Mouse (Mus musculus): Measurements from ENCODE around the gene Trappc3.

Gene Trappc3

GRCm38 (mm10) chr4:126281706-126282105 lies 19.6 kb downstream of the Trappc3 start:
- DNase-seq = no peak

DNA sequence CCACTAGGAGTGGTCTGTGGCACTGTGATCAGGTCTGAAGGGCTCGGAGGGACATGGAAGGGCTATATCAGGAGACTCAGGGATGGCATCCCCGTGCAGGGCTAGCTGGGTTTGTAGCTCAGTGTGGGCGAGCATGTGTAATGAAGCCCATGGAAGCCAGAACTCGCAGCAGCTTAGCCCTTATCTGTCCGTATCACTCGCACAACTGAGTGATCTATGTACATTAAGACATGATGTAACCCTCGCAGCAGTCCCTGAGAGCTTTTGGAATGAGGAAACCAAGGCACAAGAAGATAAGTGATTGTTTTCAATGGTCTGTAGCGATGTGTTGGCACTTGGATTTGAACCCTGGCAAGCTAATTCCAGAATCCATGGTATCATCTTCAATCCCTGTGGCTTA lies 21.5 kb downstream of the Trappc3 start:
- DNase-seq = no peak

GRCm38 (mm10) chr4:126286492-126286891 lies 24.4 kb downstream of the Trappc3 start, which contains the start of gene Col8a2:
Gene Col8a2, plus strand, starts transcription at chr4:126286793.
- peak; percentile 66 to 73 for DNase-seq

GRCm38 (mm10) chr4:126287302-126287995 lies 25.3 kb downstream of the Trappc3 start:
- DNase-seq = peak; percentile 47 to 64

DNA sequence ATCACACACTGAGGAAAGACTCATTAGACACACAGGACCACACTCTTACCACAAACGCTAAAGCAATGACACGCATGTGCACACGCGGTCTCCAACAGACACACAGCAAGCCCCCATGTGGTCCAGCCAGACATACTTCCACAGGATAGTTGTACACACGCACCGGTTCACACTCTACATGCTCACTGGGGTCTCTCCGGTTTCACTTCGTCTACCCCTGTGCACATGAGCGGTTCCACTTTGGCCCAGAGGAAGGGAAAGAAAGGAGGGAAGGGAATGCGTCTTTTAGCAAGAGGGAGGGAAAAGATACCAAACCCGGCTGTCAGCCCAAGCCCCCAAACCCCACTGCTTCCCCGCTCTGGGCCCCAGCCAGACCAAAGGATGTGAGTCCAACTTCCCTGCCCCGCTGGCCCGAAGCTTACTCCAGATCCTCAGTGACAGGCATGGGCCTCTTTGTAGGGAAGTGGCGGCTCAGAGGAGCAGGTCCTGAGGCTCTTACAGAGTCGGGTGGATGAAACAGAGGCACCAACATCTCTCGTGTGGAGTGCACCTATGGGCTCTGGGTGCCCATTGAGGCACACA lies 26.1 kb downstream of the Trappc3 start:
- DNase-seq = peak; percentile 53 to 57

DNA sequence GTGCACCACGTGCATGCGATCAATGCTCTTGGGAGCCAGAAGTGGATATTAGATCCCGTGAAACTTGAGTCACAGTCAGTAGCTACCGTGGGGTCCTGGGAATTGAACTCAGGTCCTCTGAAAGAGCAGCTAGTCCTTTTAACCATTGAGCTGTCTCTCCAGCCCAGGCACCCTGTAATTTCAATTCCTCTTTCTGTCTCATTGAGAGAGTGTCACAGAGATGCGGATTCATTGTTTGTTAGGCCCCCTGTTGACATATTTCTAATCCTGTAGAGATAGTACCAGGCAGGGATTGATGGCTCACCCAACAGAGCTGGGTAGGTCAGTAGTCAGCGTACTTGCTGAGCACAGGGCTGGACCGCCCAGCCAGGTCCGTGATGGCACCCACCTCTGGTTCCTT lies 28.2 kb downstream of the Trappc3 start:
- DNase-seq = no peak

GRCm38 (mm10) chr4:126291196-126291595 lies 29.1 kb downstream of the Trappc3 start:
- DNase-seq = no peak

DNA sequence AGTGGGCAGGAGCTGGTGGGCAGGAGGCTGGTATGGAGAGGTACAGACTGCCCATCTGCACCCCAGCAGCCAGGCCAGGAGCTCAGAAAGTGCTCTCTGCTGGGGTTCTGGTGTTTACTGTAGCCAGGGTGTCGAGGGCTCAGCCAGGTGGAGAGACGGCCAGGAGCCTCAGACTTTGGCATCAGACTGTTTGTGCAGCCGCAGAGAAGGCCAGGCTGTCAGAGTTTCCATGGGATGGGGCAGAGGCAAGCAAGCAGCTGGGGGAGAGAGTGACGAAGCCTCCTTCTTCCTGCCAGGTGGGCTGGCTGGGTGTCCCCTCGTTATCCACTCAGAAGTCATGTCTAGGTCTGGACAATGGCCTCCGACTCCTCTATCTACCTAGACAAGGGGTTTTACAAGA lies 33.0 kb downstream of the Trappc3 start:
- no peak for DNase-seq

DNA sequence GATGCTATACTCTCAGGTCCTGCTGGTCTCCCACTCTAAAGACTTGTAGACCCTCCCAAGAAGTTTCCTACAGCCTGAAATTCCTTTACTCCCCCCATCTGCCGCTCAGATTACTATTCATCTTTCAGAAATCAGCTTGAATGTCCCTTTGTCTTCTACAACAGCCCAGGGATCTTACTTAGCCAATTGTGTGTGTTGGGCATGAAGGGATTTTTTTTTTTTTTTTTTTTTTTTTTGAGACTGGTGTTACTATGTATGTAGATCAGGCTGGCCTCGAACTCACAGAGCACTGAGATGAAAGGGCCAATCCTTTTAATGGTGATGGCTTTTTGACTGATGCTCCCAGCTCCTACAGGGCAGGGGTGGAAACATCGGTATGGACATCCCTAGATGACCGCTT lies 33.8 kb downstream of the Trappc3 start:
- no peak for DNase-seq

DNA sequence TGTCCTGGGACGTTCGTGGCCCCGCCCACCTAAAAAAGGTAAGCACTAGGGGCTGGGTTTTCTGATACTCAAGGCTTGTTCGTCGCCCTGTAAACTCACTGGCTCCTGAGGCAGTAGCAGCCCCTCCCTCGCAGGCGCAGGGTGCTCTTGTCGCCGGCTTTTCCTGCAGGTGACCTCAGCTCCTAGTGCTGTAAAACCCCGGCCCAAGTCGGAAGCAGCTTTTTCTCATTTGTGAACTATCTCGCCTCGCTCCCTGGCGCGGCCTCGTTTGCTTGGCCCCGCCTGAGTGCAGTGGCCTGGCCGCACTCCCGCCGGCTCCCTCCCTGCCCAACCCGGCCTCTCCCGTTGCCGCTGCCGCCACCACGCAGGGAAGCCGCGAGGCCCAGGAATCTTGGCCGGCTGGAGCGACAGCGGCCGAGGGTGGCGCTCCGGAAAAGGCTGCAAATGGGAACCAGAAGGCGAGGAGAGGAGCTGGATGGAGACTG lies 34.5 kb downstream of the Trappc3 start:
- peak; percentile 82 to 88 for DNase-seq

DNA sequence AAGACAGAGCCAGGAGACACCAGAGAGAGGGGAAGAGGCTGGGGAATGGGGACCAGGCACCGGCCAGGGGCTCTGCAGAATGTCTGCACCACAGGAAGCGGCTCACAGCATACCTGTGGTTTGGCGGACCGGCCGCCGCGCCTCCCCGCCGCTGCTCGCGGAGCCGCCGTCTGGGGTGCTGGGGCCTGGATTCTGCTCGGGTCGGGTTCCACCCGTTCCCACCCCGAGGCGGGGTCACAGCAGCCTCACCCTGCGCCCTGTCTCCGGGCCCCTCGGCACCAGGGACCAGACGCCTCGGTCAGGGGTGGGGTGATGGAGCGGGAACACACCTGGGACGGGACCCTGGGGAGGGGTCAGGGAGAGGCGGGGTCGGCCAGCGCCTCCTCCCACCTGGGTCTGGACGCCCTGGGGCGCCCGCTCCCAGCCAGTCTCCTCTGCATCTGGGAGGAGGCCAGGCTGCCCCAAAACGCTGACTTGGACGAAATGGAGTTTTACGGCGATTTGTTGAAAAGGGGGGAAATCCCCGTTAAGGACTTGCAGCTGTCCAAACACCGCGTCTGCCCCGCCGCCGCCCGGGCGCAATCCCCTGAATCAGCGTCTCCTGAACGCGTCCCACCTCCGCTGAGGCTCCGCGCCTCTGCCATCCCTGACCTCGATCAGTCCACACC lies 38.9 kb downstream of the Trappc3 start:
- DNase-seq = peak in 1 of 2 experiments; percentile 61

GRCm38 (mm10) chr4:126301584-126302309 lies 39.6 kb downstream of the Trappc3 start:
- peak in 1 of 2 experiments; percentile 54 for DNase-seq

DNA sequence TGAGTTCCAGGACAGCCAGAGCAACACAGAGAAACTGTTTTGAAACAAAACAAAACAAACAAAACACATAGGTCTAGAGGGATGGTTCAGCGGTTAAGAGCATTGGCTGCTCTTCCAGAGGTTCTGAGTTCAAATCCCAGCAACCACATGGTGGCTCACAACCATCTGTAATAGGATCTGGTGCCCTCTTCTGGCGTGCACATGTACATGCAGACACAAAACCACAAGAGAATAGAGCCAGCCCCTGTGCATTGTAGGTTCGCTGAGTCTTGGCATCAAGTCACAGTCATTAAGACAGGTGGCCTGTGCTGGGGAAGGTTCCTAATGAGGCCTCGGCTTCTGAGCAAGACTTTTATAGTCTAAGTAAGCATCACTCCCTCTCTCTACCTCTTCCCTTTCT lies 41.8 kb downstream of the Trappc3 start:
- no peak for DNase-seq

DNA sequence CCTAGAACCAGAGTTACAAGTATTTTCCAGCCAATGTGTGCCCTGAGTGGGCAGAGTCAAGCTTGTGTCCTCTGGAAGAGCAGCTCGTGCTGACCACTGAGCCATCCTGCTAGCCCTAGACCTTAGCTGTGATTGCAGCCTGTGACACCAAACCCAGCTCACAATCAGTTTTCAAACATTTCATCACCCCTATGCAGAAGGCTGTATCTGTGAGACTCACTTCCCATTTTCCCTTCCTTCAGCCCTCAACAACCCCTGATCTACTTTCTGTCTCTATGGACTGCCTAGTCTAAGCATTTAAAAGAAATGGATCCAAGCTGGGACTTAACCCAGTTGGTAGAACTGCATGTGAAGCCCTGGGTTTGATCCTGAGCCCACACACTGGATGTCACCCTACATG lies 43.3 kb downstream of the Trappc3 start:
- no peak for DNase-seq

GRCm38 (mm10) chr4:126306058-126306457 lies 43.9 kb downstream of the Trappc3 start:
- DNase-seq = no peak

GRCm38 (mm10) chr4:126306827-126307226 lies 44.7 kb downstream of the Trappc3 start:
- DNase-seq = no peak

DNA sequence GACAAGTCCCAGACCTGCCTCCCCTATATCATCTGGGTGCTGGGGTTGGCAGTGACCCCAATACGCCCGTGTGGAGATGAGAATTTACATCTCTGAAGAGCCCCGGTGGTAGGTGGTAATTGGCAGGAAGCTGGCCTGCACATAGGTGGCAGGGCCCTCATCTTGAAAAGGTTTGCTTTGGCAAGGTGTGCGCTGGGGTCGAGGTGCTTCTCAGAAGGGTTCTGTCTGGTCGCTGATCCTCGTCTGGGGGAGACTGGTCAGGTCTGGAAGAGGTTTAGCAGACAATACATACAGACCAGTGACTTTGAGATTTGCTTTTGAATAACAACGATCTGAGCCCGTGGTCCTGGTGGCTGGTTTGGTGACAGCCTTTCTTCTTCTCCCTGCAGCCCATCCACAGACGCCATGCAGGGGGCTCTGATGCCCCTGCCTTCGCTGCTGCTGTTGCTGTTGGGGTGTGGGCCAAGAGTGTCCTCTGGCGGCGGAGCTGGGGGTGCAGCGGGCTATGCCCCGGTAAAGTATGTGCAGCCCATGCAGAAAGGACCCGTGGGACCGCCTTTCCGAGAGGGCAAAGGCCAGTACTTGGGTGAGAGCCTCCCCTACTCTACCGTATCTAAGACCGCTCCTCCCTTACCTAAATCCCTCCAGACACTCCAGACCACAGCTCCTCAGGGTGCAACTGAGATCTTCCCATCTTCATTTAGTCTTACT lies 47.2 kb downstream of the Trappc3 start:
- DNase-seq = peak; percentile 59 to 70

- peak; percentile 94 for DNase-seq
Observed at GRCm38 (mm10) chr4:126309922-126310309, 47.8 kb downstream of the Trappc3 start.

DNA sequence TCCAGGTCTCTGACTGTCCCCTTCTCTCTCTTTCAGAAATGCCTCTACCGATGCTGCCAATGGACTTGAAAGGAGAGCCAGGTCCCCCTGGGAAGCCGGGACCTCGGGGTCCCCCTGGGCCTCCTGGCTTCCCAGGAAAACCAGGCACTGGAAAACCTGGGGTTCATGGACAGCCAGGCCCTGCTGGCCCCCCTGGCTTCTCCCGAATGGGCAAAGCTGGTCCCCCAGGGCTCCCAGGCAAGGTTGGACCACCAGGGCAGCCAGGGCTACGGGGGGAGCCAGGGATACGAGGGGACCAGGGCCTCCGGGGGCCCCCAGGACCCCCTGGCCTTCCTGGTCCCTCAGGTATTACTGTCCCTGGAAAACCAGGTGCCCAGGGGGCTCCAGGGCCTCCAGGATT lies 48.2 kb downstream of the Trappc3 start:
- DNase-seq = no peak

DNA sequence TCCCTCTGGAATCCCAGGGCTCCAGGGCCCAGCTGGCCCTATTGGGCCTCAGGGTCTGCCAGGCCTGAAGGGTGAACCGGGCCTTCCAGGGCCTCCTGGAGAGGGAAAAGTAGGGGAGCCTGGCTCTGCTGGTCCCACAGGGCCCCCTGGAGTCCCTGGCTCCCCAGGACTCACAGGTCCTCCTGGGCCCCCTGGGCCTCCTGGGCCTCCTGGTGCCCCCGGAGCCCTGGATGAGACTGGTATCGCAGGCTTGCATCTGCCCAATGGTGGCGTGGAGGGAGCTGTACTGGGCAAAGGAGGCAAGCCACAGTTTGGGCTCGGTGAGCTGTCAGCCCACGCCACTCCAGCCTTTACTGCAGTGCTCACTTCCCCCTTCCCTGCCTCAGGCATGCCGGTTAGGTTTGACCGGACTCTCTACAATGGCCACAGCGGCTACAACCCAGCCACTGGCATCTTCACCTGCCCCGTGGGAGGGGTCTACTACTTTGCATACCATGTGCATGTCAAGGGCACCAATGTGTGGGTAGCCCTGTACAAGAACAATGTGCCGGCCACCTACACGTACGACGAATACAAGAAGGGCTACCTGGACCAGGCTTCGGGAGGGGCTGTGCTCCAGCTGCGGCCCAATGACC lies 49.6 kb downstream of the Trappc3 start:
- DNase-seq = no peak

DNA sequence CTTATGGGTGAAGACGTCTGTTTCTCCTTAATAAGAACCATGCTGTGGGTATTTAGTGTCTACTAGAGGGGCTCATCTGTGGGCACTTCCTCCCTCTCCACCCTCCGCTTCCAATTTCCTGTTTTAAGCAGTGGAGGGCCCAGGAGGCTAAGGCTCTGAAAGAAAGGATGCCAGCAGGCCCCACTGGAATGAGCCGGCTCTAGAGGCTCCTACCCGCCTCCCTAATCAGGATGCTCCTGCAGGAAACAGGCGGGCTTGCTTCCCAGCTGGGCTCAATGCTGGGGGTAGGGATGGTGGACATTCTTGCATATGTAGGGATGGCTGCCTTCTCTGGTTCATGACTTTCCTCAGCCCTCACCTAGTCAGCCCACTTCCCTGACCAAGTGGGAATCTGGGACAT lies 51.1 kb downstream of the Trappc3 start:
- DNase-seq = no peak

DNA sequence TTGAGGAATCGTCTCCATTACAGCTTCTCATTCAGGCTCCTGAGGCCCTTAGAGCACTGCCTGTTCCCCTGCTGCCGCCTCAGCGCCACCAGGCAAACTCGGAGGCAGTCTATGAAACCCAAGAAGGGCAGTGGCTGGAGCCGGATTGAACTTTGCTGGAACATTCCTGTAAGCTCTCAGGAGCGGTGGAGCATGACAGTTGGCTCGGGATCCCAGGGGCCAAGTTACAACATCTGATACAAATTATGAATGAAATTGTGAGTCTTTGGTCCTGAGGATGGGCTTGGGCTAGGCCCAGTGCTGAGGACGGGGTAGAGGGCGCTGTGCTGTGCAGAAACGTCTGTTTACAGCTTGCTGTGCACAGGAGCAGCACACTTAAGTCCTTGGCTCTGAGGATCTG lies 52.3 kb downstream of the Trappc3 start:
- DNase-seq = peak; percentile 64 to 79

Measured in kidney, postnatal 4 days (tissue).